In genomic region chr16:10974037-10974446, GRCm38 (mm10) we compare ENCODE assay signal across 9 mouse cellular contexts.
DNase-seq lines count a peak whose midpoint lies in the region; ATAC-seq and TF ChIP-seq lines count a peak whose summit lies in the region.
"Had no signal": no experiment of that assay in that cellular context is flagged by ENCODE, and none has a peak within 500 bp of the region (broad histone marks: within the 10 kb centered on the region; RNA-seq: fewer than 3 reads in every experiment).

No protein-coding gene starts in this region.

- peaks cover under 1% of the 10 kb centered on the region; the same call in 1 of the 2 replicates for H3K4me1 ChIP-seq in hindbrain, embryonic 15.5 days (replicated peaks)
- H3K4me1 ChIP-seq in hindbrain, embryonic 11.5 days (replicated peaks; ENCODE audit: control insufficient read depth, insufficient read depth, low read length), result peaks cover 2% of the 10 kb centered on the region; the same call in 1 of the 2 replicates
- no peaks in the 10 kb centered on the region for H3K4me1 ChIP-seq in stomach, postnatal 0 days (replicated peaks; ENCODE audit: control insufficient read depth, insufficient read depth)

- H3K4me2 ChIP-seq in hindbrain, embryonic 15.5 days, result no peak overlapping the region
- H3K4me2 ChIP-seq in hindbrain, embryonic 11.5 days (replicated peaks; ENCODE audit: low read depth, low read length), result no peak overlapping the region
- no peak overlapping the region for H3K4me2 ChIP-seq in stomach, postnatal 0 days (replicated peaks; ENCODE audit: low read depth)

- no peak for TF ChIP-seq CTCF in stomach, postnatal 0 days (IDR thresholded peaks at IDR 0.05; ENCODE audit: low read depth)

- DNase-seq in hindbrain, embryonic 11.5 days (ENCODE audit: low spot score), result no peak
- DNase-seq in adrenal gland, postnatal 14 days, result peak; percentile 67
- DNase-seq in gastrocnemius, postnatal 36 days, result peak; percentile 67 to 75
- DNase-seq in layer of hippocampus, postnatal 10 days (ENCODE audit: low spot score in 2 of 2), result peak; percentile 53 to 69
- no peak for DNase-seq in stomach, postnatal 0 days (ENCODE audit: low spot score)
- no peak for DNase-seq in spleen, postnatal 10 days (ENCODE audit: low spot score in 2 of 2)

- no peak overlapping the region for H3K9ac ChIP-seq in hindbrain, embryonic 15.5 days
- H3K9ac ChIP-seq in hindbrain, embryonic 11.5 days (ENCODE audit: low read depth, low read length), result no peak overlapping the region
- H3K9ac ChIP-seq in stomach, postnatal 0 days (ENCODE audit: low read length), result no peak overlapping the region

- no peaks in the 10 kb centered on the region for H3K27me3 ChIP-seq in hindbrain, embryonic 15.5 days
- H3K27me3 ChIP-seq in hindbrain, embryonic 11.5 days (ENCODE audit: control insufficient read depth, insufficient read depth, low read length), result no peaks in the 10 kb centered on the region
- no peaks in the 10 kb centered on the region for H3K27me3 ChIP-seq in stomach, postnatal 0 days (ENCODE audit: control insufficient read depth, insufficient read depth, low read length)

- H3K36me3 ChIP-seq in hindbrain, embryonic 15.5 days, result no peaks in the 10 kb centered on the region
- H3K36me3 ChIP-seq in hindbrain, embryonic 11.5 days (ENCODE audit: control insufficient read depth, insufficient read depth, low read length), result no peaks in the 10 kb centered on the region
- H3K36me3 ChIP-seq in stomach, postnatal 0 days (ENCODE audit: control insufficient read depth, insufficient read depth, low read length), result no peaks in the 10 kb centered on the region

- no peaks in the 10 kb centered on the region for H3K9me3 ChIP-seq in hindbrain, embryonic 15.5 days
- H3K9me3 ChIP-seq in hindbrain, embryonic 11.5 days (ENCODE audit: control insufficient read depth, low read length), result no peaks in the 10 kb centered on the region
- no peaks in the 10 kb centered on the region for H3K9me3 ChIP-seq in stomach, postnatal 0 days (ENCODE audit: control insufficient read depth, low read length)

- intact Hi-C loops in gastrocnemius, postnatal 36 days (cut with DNase I), result no loop called here

- TF ChIP-seq EP300 in stomach, postnatal 0 days (optimal IDR thresholded peaks at IDR 0.05), result no peak

- H3K4me3 ChIP-seq in hindbrain, embryonic 15.5 days, result no peak overlapping the region
- no peak overlapping the region for H3K4me3 ChIP-seq in hindbrain, embryonic 11.5 days (ENCODE audit: low read depth, low read length)
- H3K4me3 ChIP-seq in stomach, postnatal 0 days (ENCODE audit: low read depth, low read length), result no peak overlapping the region
- H3K4me3 ChIP-seq: myocyte had no signal

- H3K27ac ChIP-seq in hindbrain, embryonic 15.5 days (replicated peaks), result no peak overlapping the region
- no peak overlapping the region; the same call in 1 of the 2 replicates for H3K27ac ChIP-seq in hindbrain, embryonic 11.5 days (ENCODE audit: low read depth, low read length)
- H3K27ac ChIP-seq in stomach, postnatal 0 days (replicated peaks), result 0 out of 2 replicates have a peak overlapping the region, but pooled peaks have one; percentile 1

- 15% methylated on average over 3 of the region's 3 CpGs for WGBS in hindbrain, embryonic 15.5 days
- 34% methylated on average over 3 of the region's 3 CpGs for WGBS in hindbrain, embryonic 11.5 days
- WGBS in stomach, postnatal 0 days, result 36% methylated on average over 3 of the region's 3 CpGs

- peak; percentile 61; the same call in 1 of the 2 replicates for ATAC-seq in hindbrain, embryonic 15.5 days (ENCODE audit: low FRiP score, low read depth)
- ATAC-seq in hindbrain, embryonic 11.5 days (ENCODE audit: low FRiP score), result no peak
- no peak for ATAC-seq in stomach, postnatal 0 days (ENCODE audit: low FRiP score, low TSS enrichment)
- no peak for ATAC-seq in cerebellum, adult (ENCODE audit: insufficient number of reproducible peaks, low FRiP score, low TSS enrichment)

Comparison
In these comparisons a context has a peak if more than half of its experiments do, and no peak if none do; other contexts are left out.
1. DNase-seq: peak in adrenal gland, postnatal 14 days (single experiment), gastrocnemius, postnatal 36 days (2 of 2) and layer of hippocampus, postnatal 10 days (2 of 2); none in hindbrain, embryonic 11.5 days (single experiment), stomach, postnatal 0 days (single experiment) and spleen, postnatal 10 days (0 of 2).